Mouse (Mus musculus): Measurements from ENCODE around the gene Slc29a2. TPM values are rescaled to one million over a fixed set of nuclear protein-coding genes. Genes with fewer than 3 reads are reported as not detected.

Slc29a2 gene
- total and polyA plus RNA-seq, 3 experiments: 2.1 to 6.6 (median 4.2) TPM

GRCm38 (mm10) chr19:5056251-5056650 lies 32.6 kb downstream of the Slc29a2 start:
- Histone ChIP-seq H3K4me1 (ENCODE audit: control insufficient read depth in 1 of 2, insufficient read depth in 2 of 2) (peaks cover 11 to 14% of the 10 kb centered on the region in 2 experiments), H3K9me3 (replicated peaks; ENCODE audit: low read length) (no peaks in the 10 kb centered on the region), H3K4me2 (ENCODE audit: insufficient read depth, low read depth, poor library complexity, severe bottlenecking) (no peak overlapping the region), H3K27ac (ENCODE audit: insufficient read depth, low read depth) (no peak overlapping the region), H3K27me3 (replicated peaks) (peaks cover 3% of the 10 kb centered on the region), H3K4me3 (replicated peaks in 1 of 3; ENCODE audit: low read depth in 2 of 3, low read length in 2 of 3, poor library complexity in 1 of 3) (no peak overlapping the region), H3K36me3 (replicated peaks in 1 of 2; ENCODE audit: control insufficient read depth in 1 of 2, insufficient read depth in 1 of 2, low read length in 1 of 2) (peaks cover 0 to 36% of the 10 kb centered on the region in 2 experiments), H3K9ac (ENCODE audit: insufficient read depth, low read depth) (no peak overlapping the region), H3K79me2 (replicated peaks; ENCODE audit: control insufficient read depth, extremely low read depth, insufficient read depth, poor library complexity, severe bottlenecking) (no peaks in the 10 kb centered on the region)
- peak; percentile 20 for DNase-seq (ENCODE audit: extremely low read depth)
- dilution Hi-C loops (cut with MboI; ENCODE audit: extremely low pct_ligation_motif_present, extremely low pct_unique_long_range_greater_than_20kb, low sequenced_read_pairs): no loop called here
- in situ Hi-C loops (cut with MboI; ENCODE audit: low pct_ligation_motif_present, low pct_unique_long_range_greater_than_20kb, low sequenced_read_pairs): no loop called here
- TF ChIP-seq CTCF (conservative IDR thresholded peaks at IDR 0.05 in 1 of 2, IDR thresholded peaks at IDR 0.05 in 1 of 2; ENCODE audit: low read depth in 2 of 2, low read length in 2 of 2) (peak; percentile 26 to 78; a peak in 2 of 4 replicates), SMC3 (IDR thresholded peaks at IDR 0.05; ENCODE audit: low read depth, low read length) (peak; percentile 73), CHD1 (IDR thresholded peaks at IDR 0.05; ENCODE audit: low read depth, low read length) (no peak), MAX (IDR thresholded peaks at IDR 0.05; ENCODE audit: low read length) (no peak), MEF2A (IDR thresholded peaks at IDR 0.05; ENCODE audit: borderline replicate concordance, low read depth, low read length) (no peak), JUN (IDR thresholded peaks at IDR 0.05; ENCODE audit: insufficient read depth, low read depth, low read length) (no peak), RAD21 (IDR thresholded peaks at IDR 0.05; ENCODE audit: low read depth, low read length) (peak; percentile 59), PAX5 (IDR thresholded peaks at IDR 0.05; ENCODE audit: low read length) (no peak), NRF1 (IDR thresholded peaks at IDR 0.05; ENCODE audit: low read depth, low read length) (no peak)

- TF ChIP-seq IRF4 (IDR thresholded peaks at IDR 0.05; ENCODE audit: low read depth, low read length) (no peak), KAT2A (IDR thresholded peaks at IDR 0.05; ENCODE audit: insufficient replicate concordance, low read length) (no peak), SIN3A (IDR thresholded peaks at IDR 0.05; ENCODE audit: low read length) (no peak), MEF2A (IDR thresholded peaks at IDR 0.05; ENCODE audit: borderline replicate concordance, low read depth, low read length) (no peak), BHLHE40 (IDR thresholded peaks at IDR 0.05; ENCODE audit: low read depth, low read length) (no peak), RAD21 (IDR thresholded peaks at IDR 0.05; ENCODE audit: low read depth, low read length) (no peak), MYC (IDR thresholded peaks at IDR 0.05; ENCODE audit: low read depth, low read length) (no peak), MAZ (IDR thresholded peaks at IDR 0.05; ENCODE audit: low read depth, low read length) (no peak), ELF1 (IDR thresholded peaks at IDR 0.05; ENCODE audit: low read depth, low read length) (no peak), CTCF (conservative IDR thresholded peaks at IDR 0.05 in 1 of 2, IDR thresholded peaks at IDR 0.05 in 1 of 2; ENCODE audit: low read depth in 2 of 2, low read length in 2 of 2) (no peak), CHD2 (IDR thresholded peaks at IDR 0.05; ENCODE audit: low read length) (no peak)
- Histone ChIP-seq H3K9me3 (replicated peaks; ENCODE audit: low read length) (no peaks in the 10 kb centered on the region), H3K4me2 (ENCODE audit: insufficient read depth, low read depth, poor library complexity, severe bottlenecking) (no peak overlapping the region), H3K9ac (ENCODE audit: insufficient read depth, low read depth) (no peak overlapping the region), H3K4me3 (replicated peaks in 1 of 3; ENCODE audit: low read depth in 2 of 3, low read length in 2 of 3, poor library complexity in 1 of 3) (no peak overlapping the region), H3K27ac (ENCODE audit: insufficient read depth, low read depth) (no peak overlapping the region), H3K79me2 (replicated peaks; ENCODE audit: control insufficient read depth, extremely low read depth, insufficient read depth, poor library complexity, severe bottlenecking) (no peaks in the 10 kb centered on the region), H3K4me1 (ENCODE audit: control insufficient read depth in 1 of 2, insufficient read depth in 2 of 2) (peaks cover 11 to 14% of the 10 kb centered on the region in 2 experiments), H3K27me3 (replicated peaks) (peaks cover 21% of the 10 kb centered on the region), H3K36me3 (replicated peaks in 1 of 2; ENCODE audit: control insufficient read depth in 1 of 2, insufficient read depth in 1 of 2, low read length in 1 of 2) (peaks cover 0 to 19% of the 10 kb centered on the region in 2 experiments)
- dilution Hi-C loops (cut with MboI; ENCODE audit: extremely low pct_ligation_motif_present, extremely low pct_unique_long_range_greater_than_20kb, low sequenced_read_pairs): no loop called here
- in situ Hi-C loops (cut with MboI; ENCODE audit: low pct_ligation_motif_present, low pct_unique_long_range_greater_than_20kb, low sequenced_read_pairs): no loop called here
- no peak for DNase-seq (ENCODE audit: extremely low read depth)
These were observed 34.5 kb downstream of the Slc29a2 start for GRCm38 (mm10) chr19:5057876-5058775.
